Mouse (Mus musculus) layer of hippocampus, adult 18-20 months (tissue): ENCODE measurements around the gene Kcnj14. TPM values are rescaled to one million over a fixed set of nuclear protein-coding genes. Genes with fewer than 3 reads are reported as not detected.
A peak's percentile ranks its signal among the peaks of the same experiment; 100 is the strongest.

Source experiments
- DNase-seq, 2 experiments: peaks; one replicate each; pipeline ENCODE4 v3.0.0; 2022; ENCODE audit warnings: low spot score in 2 of 2
- long read RNA-seq: library from polyadenylated mRNA; stranded (forward); transcript quantifications from one replicate; pipeline ENCODE4 v2.0.0, GENCODE M21; 2021
- total RNA-seq, 2 experiments: library from RNA; stranded (reverse); gene quantifications; 2 replicates each; pipeline ENCODE4 v1.2.3; 2021

Kcnj14 gene
- total RNA-seq: 1 to 10 TPM; 1.4 to 2.4 TPM
- long read RNA-seq, partial matches to known transcripts: 3 of 5 reads
- long read RNA-seq, other reads (novel, unspliced or antisense): 0 of 5 reads

DNA sequence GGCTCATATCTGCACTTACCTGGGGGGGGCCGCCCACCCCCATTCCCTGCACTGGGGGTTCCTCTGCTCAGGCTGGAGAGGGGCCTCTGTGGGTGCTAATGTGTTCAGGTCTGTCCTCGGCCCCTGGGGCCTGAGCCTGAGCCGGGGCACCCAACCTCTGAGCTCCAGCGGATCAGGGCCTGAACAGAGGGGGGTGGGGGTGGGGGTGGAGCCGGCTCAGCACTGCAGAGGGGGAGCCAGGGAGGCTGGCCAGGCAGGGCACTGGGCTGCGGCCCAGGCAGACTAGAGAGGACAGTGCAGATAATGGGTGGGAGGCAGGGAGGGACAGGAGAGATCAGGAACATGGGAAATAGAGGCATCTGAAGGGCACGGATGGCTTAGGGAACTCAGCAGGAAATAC, at the start of gene Kcnj14:
Gene Kcnj14 (minus strand): TSS at position 185 of the 400 bp plus-strand sequence.
- no peak for DNase-seq

DNA sequence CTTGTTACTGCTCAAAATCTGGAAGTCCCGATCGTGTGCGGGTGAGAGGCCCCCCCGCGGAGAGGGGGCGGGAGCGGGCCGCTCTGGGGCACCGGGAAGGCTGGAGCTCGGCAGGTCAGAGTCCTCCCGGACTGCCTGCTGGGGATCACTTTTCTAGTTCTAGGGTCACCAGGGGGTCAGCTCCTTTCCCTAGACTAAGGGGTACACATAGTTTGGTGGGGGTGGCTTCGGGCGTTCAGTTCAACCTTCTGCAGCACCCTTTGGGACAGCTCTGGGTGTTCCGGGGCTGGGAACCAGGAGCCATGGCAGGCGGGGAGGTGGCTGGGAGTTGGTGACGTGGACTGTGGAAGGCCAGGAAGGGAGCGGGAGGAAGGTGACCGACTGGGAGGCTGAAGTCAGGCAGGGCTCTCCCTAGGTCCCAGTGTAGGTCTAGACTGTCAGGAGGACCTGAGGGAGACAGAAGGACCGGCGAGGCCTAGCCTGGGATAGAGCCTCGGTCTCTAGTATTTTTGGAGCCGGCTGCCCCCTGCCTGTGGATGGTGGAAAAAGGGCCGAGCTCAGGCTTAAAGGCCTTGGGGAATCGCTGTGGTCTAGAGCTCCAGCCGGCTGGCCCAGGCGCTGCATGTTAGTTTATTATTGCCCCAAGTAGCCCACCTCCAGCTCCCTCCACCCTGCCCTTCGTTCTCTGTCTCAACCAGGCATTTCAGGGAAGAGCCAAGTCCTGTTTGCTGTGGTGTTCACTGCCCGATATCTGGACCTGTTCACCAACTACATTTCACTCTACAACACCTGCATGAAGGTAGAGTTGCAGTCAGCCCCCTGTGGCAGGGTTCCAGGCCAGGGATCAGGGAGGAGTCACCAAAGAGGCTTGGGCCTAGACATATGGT, 48.7 kb upstream of the Kcnj14 start:
- DNase-seq: peak; percentile 28 to 50

DNA sequence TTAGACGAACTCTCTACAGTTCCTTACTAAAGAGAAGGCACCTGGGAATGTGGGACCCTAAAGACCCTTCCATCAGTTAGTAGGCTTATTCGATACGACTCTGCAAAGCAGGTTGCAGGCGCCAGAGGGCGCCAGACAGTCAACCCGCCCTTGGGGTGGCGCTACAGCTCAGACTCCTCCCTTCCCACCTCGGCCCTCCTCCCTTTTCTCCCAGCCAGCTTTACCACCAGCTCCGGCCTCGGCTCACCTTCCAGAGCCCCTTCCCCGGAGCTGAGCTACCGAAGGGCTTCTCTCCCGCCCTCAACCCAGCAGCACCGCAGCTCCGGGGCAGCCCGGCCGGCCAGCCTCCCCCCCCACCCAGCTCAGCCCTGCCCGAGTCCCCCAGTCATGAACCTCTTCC, 48.0 kb upstream of the Kcnj14 start, which contains the start of gene Kdelr1:
Gene Kdelr1 (plus strand): TSS at position 149 of the 400 bp plus-strand sequence.
- peak; percentile 85 to 93 for DNase-seq

DNA sequence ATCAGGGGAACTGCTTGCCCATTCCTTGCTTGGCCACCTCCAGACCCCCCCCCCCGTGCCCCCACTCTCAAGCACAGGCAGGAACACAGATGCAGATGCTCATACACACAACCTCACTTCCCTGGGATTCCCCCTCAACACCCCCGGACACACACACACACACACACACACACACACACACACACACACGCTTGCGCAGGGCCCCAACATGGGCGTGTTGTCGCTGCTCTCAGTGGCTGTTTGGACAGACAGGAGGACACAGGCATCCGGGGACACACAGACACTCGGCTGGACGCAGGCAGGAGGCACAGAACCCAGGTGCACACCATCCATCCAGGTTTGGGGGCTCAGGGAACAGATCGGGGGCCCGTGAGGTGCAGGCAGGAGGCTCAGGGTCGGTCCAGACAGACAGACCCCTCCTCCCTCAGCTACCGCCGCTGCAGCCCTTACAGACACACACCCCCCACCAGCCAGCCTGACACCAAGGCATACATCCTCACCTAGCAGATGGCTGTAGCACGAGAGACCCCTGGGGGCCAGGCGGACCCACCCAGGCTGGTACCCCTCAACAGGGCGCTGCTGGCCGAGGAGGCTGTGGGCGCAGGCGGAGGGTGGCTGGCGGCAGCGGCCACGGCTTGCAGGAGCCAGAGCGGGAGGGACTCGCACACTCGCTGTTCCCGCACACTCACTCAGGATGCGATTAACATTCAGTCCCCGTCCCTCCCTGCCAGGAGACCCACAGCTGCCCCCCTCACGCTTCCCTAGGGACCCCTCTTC, 45.9 kb upstream of the Kcnj14 start:
- DNase-seq: no peak

DNA sequence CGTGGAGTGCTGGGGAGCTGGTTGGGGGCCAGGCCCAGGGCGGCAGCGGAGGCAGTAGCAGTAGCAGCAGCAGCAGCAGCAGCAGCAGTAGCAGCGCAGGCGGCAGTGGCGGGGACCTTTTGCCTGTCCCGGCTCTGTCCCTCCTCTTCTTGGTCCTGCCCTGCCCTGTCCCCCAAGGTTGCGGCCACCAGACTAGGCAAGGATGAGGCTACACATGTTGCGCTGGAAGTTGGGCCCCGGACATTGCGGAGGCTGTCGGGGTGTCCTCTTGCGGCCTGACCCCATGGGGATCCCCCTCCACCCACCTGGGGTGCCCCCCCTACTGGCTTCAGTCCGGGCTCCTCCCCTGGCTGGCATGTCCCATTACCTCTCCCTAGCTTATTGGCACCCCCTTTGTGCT, 45.2 kb upstream of the Kcnj14 start:
- no peak for DNase-seq

DNA sequence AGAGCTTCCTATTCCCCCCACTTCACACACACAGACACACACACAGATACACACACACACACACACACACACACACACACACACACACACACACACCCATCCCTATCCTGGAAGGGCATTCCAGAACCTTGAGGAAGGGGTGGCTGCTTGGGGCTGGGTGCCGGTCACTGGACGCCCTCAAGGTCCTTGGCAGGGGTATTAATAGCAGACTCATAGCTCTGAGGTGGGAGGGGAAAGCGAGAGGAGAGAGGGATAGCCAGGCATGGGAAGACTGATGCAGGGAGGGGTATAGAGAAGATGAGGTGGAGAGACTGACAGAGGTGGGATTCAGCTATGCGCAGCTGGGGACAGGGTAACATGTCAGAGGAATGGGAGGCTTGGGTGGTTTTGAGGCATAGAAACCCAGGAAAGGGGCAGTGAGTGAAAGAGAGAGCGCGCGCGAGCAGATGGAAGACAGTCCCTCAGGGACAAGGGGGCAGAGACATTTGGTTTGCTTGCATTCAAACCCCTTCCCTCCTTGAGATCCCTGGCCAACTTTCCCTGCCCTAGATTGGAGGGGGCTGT, 44.6 kb upstream of the Kcnj14 start:
- no peak for DNase-seq

DNA sequence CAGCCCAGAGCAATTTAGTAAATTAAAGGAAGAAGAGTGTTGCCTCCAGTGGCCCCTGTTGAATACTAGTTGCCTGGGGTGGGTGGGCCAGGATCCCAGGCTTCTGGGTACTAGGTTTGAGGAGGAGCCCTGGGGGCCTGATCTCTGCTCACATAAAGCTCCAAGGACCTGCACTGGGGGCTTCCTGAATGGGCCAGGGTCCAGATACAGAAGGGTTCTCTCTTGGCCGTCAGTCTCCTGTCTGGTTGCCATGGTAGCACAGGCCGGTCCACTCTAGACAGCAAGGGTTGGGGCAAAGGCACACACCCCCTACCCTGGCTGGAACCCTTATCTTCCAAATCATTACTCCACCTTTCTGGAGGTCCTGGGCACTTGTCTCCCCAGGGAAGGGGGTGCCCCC, 43.3 kb upstream of the Kcnj14 start:
- DNase-seq: no peak

DNA sequence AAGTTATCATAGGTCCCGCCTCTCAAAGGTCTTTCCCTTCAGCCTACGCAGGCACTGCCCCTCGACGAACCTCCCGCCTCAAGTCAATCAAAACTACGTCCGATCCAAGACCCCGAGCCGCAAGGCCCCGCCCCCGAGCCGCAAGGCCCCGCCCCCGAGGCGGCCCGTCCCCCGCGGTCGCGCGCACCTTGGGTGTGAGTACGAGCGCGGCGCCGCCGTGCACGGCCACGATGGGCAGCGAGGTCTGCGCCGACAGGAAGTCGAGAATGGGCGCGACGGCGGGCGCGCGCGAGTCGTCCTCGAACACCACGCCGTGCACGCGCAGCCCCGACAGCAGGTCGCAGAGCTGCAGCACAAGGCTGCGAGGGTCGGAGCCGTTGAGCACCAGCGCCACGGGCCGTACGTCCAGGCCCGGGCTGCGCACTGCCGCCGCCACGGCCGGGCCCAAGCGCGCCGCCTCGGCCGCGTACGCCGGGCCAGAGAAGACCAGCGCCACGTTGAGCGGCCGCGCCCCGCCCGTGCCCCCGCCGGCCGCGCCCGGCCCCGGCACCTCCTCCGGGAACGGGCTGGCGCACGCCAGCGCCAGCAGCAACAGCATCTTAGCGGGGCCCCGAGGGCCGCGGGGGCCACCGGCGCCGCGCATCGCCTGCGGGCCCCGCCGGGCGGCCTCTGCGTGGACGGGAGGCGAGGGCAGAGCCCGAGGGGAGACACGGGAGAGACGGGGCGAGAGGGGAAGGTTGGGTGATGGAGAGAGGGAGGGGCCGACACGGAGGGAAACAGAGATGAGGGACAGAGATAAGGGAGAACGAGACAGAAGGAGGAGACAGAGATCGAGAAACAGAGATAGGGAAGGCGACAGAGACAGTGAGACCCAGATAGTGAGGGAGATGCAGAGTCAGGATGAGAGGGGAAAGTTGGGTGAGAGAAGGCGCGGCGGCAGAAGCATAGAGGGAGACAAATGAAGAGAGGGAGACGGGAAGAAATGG, 41.6 kb upstream of the Kcnj14 start:
- peak; percentile 68 to 75 for DNase-seq

DNA sequence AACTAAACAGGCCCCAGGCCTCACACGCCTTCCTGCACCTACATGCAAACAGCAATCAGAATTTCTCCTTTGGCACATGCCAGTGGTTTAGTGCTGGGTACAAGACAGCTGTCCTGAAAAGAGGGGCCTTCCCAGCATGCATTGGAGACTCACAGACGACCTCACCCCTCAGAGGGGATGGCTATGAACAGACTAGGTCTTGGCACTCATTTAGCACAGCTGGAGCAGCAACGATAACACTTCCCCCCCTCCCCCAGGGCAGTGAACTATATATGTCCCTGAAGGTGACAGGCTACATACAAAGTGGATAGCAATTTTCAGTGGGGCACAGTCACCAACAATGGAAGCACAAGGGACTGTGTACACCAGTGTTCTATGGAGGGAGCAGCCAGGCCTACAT, 39.9 kb upstream of the Kcnj14 start:
- DNase-seq: no peak

DNA sequence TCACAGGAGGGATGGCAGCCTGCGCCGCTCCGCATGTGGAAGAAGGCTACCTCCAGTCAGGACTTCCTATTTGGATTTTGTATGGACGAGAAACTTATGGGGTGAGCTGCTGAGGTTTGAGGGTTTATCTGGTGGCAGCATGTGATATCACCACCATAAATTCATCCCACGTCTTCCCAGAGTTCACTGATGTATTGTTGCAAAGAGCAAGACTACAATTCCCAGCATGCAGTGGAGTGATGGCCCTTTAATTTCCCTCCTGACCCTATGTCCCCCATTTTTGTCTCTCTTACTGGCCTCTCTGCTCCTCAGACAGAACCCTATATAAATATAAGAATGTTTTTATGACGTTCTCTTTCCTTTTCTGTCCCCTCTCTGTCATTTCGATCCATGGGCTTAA, 38.2 kb upstream of the Kcnj14 start:
- no peak for DNase-seq

DNA sequence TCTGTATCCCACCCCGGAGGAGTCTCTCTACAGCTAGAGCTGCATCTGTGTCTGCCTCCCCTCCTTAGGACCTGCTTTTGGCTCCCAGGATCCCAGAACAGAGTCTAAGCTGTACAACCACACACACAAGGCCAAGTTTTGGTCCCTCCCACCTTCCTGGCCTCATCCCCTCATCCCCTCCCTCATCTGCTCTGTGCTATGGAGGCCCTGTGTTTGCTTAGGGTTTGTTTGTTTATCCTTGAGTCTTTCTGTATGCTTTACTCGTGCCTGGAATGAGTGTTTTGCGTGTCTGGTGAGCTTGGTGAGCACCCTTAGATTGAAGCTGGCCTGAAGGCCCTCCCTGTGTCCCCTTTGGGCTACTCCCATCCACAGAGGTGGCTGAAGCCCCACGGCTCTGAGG, 34.4 kb upstream of the Kcnj14 start:
- no peak for DNase-seq

DNA sequence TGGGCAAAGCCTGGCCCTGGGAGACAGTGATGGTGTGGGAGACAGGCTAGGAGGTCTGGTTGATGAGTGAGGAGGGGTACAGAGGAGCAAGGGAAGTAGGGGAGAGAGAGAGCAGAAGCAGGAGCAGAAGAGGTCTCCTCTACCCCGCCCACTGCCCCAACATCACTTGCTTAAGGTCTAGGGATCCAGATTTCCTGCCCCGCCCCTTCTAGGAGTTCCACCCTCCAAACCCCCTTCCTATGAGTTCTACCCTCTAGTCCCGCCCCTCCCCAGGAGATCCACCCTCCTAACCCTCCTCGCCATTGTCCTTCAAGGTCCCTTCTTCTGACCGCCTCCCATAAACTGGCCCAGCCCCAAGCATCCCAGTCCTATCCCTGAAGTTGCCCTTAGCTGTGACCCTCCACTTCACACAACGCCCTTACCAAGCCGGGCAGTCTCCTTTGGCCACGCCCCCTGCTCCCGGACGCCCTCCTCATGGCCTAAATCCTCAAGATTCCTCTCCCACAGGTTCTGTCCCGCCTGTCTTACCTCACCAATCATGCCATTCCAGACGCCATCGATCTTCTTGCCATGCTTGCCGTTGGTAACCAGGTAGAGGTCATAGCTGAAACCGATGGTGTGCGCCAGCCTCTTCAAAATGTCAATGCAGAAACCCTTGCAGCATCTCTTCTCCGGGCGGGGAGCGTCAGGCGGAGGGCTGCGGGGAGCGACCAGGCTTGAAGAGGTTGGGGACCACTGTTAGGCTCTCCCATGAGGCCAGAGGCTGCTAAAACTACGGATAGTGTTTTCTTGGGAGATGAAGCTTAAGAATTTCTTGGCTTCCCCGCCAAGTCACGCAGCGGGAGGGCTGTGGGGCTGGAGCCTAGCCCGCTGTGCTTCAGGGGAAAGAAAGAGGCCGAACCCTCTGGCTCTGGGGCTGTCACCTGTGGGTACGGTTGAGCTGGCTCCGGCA, 32.6 kb upstream of the Kcnj14 start:
- DNase-seq: no peak

DNA sequence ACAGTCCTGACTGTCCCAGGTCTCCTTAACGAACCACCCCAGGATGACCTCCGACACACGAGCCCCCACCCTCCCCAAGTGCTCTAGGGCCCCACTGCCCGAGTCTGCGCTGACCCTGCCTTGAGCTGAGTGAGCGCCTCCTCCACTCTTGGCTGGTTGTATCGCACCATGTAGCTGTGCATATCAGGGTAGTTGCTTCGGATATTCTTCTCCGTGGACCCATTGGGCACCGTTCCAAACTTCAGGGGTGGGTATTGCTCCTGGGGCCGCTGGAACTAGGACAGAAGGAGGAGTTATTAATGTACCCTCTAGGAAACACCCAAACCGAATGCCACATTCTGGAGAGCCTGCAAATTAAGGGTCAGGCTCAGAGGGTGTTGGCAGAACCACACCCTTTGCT, 28.5 kb upstream of the Kcnj14 start:
- no peak for DNase-seq

DNA sequence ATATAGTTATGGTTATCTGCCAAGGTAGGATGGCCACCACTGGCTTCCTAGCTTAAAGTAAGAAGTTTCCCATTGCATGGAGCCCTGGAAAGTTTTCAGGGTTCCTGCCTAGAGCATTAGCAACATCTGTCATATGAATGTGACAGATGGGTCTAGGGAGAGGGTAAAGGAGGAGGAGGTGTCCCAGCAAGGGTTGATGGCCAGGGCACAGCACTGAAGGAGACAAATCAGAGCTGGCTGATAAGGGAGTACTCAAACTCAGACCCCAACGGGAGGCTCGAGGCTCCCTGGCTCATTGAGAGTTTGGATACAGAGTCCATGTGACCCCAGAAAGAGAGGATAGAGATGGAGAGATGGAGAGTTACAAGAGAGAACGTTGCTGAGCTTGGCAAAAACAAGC, 26.1 kb upstream of the Kcnj14 start:
- DNase-seq: no peak

DNA sequence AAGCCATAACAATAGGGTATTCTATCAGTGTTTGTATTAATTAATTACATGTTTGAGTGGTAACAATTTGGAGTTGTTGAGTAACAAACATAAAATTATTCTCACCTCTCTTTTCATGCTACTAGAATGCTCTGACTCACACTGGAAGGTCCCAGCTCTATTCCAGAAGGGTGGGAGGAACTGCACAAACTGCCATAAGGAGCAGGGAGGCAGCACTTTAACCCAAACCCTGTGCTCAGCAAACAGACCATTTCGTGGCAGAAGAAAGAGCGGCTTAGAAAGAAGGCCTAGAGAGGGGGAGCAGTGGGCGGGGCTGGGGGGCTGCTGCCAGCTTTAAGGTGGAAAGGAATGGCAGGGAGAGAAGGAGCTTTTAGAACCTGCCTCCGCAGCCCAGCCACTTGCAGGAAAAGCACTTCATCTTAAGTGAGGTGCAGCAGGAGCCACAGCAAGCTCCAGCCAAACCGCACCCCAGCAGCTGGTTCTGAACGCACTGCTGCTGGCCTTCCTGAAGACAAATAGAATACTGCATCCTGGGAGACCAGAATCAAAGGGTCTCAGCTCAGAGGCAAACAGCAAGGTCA, 24.0 kb upstream of the Kcnj14 start:
- DNase-seq: no peak

DNA sequence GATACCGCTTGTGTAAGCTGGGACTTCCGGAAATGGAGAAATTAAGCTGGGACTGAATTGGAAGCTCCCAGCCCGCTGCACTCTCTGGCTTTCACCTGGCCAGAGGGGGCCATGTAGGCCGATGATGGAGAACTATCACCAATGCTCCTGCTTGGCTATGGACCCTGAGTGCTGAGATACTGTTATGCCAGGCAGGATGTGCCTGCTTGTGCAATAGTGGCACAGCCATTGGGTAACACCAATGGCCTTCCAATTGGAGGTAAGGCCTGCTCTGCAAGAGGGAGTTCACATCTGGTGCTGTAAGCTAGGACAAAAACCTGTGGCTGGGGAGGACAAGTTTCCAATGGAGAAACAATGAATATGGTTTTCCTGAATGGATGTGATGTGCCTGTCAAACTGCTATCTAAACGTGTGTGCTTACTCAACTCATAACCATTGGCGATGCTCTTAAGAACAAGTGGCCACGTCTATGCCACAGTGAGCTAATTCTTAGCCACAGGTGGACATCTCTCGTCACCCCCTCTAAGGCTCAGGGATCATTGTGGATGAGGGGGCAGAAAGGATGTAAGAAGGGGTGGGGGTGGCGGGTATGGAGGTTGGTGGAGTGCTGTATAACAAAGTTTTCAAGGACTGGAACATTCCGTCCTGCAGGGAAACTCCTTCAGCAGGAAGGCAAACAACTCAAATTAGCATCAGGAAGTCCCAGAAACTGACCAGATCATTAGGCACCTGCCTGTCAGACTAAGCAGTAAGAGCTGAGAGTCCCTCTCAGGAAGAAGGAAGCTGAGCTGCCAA, 18.6 kb upstream of the Kcnj14 start:
- no peak for DNase-seq

DNA sequence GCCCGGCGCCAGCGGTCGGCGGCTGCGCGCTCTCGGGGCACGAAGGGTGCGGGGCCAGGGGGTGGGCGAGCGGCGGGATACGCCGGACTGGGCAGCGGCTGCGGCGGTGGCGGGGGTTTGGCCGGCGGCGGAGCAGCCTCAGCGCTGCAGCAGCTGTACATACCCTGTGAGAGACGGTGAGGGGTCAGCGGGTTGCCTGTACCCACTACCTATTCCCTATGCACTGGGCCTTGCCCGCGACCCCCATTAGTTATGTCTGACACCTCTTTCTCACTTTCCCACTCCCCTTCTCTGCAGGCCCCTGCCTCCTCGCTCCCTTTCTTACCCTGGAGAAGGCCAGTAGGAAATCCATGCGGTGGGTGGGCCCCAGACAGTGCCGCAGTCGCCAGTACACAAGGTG, 9.3 kb upstream of the Kcnj14 start:
- DNase-seq: no peak

DNA sequence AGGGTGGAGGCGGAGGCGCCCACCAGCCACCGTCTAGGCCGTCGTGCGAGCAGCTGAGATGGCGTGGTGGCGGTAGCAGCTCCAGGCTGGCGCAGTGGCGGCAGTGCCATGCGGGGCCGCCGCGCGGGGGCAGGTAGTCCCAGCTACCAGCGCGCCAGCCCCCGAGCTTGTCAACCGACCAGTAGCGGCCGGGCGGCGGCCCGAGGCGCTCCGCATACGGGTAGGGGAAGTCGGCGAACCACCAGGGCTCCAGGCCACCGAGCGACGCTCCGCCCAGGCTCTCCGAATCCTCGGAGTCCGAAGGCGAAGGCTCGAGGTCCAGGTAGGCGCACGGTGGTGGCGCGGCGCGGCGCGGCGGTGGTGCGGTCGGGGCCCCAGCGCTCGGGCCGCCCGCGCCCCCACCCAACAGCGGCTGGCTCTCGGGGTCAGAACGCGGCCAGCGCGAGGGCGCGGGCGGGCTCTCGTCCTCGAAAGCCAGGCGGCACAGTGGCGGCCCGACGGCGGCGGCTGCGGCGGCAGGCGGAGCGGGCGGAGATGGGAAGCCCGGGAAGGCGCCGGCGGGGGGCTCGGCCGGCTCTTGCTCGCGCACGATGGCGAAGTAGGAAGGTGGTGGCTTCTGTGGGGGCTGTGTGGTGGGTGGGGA, 8.7 kb upstream of the Kcnj14 start:
- no peak for DNase-seq
